Mouse (Mus musculus) cerebellum, postnatal 25 days (tissue): ENCODE data around the gene Tmem108.

Experiments used
- DNase-seq, 2 experiments: peaks; one replicate each; pipeline ENCODE4 v3.0.0; 2021; ENCODE audit warnings: mixed read lengths in 2 of 2

The Tmem108 gene

GRCm38 (mm10) chr9:103491985-103492384, 269.7 kb downstream of the Tmem108 start:
- DNase-seq, result no peak

GRCm38 (mm10) chr9:103490439-103490838, 271.2 kb downstream of the Tmem108 start:
- DNase-seq, result peak; percentile 91 to 93

GRCm38 (mm10) chr9:103489883-103490282, 271.8 kb downstream of the Tmem108 start:
- DNase-seq, result no peak

- no peak for DNase-seq
Measured at GRCm38 (mm10) chr9:103489096-103489495, 272.5 kb downstream of the Tmem108 start.

- DNase-seq, result no peak
Measured at GRCm38 (mm10) chr9:103486262-103486661, 275.4 kb downstream of the Tmem108 start.

- no peak for DNase-seq
Measured at GRCm38 (mm10) chr9:103485606-103486005, 276.0 kb downstream of the Tmem108 start.

GRCm38 (mm10) chr9:103480603-103481220, 280.9 kb downstream of the Tmem108 start:
- DNase-seq, result peak in 1 of 2 experiments; percentile 34

GRCm38 (mm10) chr9:103480044-103480576, 281.5 kb downstream of the Tmem108 start, which contains the start of gene Bfsp2:
TSS of gene Bfsp2 (minus strand) at chr9:103480420.
- no peak for DNase-seq

GRCm38 (mm10) chr9:103475414-103475813, 286.2 kb downstream of the Tmem108 start:
- DNase-seq, result no peak

- DNase-seq, result no peak
Measured at GRCm38 (mm10) chr9:103473915-103474688, 287.5 kb downstream of the Tmem108 start.

GRCm38 (mm10) chr9:103471784-103472183, 289.9 kb downstream of the Tmem108 start:
- no peak for DNase-seq

GRCm38 (mm10) chr9:103469516-103469915, 292.1 kb downstream of the Tmem108 start:
- peak in 1 of 2 experiments; percentile 23 for DNase-seq

- no peak for DNase-seq
Measured at GRCm38 (mm10) chr9:103468911-103469310, 292.7 kb downstream of the Tmem108 start.

GRCm38 (mm10) chr9:103465711-103466220, 295.9 kb downstream of the Tmem108 start:
- DNase-seq, result peak; percentile 34 to 59

GRCm38 (mm10) chr9:103465293-103465692, 296.3 kb downstream of the Tmem108 start:
- no peak for DNase-seq

GRCm38 (mm10) chr9:103463833-103464232, 297.8 kb downstream of the Tmem108 start:
- no peak for DNase-seq

- no peak for DNase-seq
Measured at GRCm38 (mm10) chr9:103459839-103460238, 301.8 kb downstream of the Tmem108 start.

- DNase-seq, result no peak
Measured at GRCm38 (mm10) chr9:103459307-103459706, 302.3 kb downstream of the Tmem108 start.

- DNase-seq, result no peak
Measured at GRCm38 (mm10) chr9:103449651-103450050, 312.0 kb downstream of the Tmem108 start.

- no peak for DNase-seq
Measured at GRCm38 (mm10) chr9:103449092-103449491, 312.5 kb downstream of the Tmem108 start.

GRCm38 (mm10) chr9:103444656-103445055, 317.0 kb downstream of the Tmem108 start:
- DNase-seq, result no peak

GRCm38 (mm10) chr9:103443824-103444185, 317.8 kb downstream of the Tmem108 start:
- no peak for DNase-seq

- peak in 1 of 2 experiments; percentile 16 for DNase-seq
Measured at GRCm38 (mm10) chr9:103443121-103443823, 318.4 kb downstream of the Tmem108 start.
